Mouse (Mus musculus) gastrocnemius, postnatal 25 days (tissue): ENCODE measurements at regions not wholly inside any gene's neighbourhood (a gene's known extent, or its start where the extent isn't known, plus 50 kb on each side); places are given as distances from the start of the nearest gene placed in this dataset.

Experiments used
- DNase-seq: peaks from one replicate; pipeline ENCODE4 v3.0.0; 2022

GRCm38 (mm10) chr5:148742158-148742835 is 186.8 kb downstream of the Katnal1 start:
- no peak for DNase-seq

GRCm38 (mm10) chr5:148741267-148742004 is 187.7 kb downstream of the Katnal1 start:
- no peak for DNase-seq

DNA sequence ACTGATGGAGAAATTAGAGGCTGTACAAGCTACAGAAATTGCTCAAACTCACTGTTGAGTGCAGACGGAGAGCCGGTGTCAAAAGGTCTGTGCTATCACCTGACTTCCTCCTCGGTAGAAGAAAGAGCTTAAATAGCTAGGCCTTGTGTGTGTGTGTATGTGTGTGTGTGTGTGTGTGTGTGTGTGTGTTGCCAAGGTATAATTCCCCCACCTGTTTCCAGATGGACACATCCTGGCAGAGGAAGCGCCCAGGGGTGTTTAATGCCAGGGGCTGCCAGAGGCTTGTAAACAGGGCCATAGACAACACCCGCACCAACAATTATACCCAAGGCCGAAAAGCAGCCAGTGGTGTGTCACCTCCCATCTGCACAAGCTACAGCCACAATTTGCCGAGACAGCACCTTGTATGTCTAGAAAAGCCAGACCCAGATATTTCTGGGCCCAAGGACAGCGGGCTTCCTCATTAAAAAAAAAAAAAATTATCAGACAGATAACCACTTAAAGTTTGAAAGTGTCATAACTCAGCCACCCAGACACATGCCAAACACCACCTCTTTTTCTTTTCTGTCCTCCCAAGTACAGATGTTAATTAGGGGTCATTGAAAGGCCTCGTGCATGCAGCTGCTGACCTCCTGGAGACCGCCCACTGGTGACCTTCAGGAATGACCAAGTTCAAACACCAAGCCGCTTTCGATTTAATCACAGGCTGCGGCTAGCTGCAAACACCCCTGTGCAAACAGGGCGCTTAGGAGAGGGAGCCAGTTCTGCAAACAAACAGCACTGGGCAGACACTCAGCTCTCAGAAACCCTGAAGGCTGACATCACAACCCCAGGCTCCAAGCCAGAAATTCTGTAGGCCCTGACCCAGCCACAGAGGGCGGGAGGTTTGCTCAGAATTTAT is 188.0 kb upstream of the Ubl3 start:
- DNase-seq = peak; percentile 63

- no peak for DNase-seq
These were observed 187.1 kb upstream of the Ubl3 start for GRCm38 (mm10) chr5:148739672-148740071.

GRCm38 (mm10) chr5:148739141-148739540 is 186.6 kb upstream of the Ubl3 start:
- DNase-seq = no peak

DNA sequence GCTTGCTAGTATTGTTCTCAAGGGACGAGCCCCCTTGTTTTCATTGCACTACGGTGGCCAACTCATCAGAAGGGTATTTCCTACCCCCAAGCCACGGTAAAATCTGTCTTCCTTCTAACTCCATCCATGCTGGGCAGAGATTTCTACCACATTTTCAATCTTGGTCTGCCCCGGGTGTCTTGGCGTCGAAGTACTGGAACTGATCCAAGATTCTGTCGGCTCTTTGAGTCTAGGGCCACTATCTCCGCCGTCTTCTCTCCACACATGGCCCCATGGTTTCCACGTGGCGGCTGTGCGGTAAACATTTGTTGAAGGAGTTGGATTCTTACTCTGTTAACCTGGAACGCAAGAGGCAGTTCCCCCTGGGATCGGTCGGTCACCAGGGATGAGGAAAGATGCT is 177.0 kb upstream of the Ubl3 start:
- DNase-seq = no peak

- no peak for DNase-seq
These were observed 175.9 kb upstream of the Ubl3 start for GRCm38 (mm10) chr5:148728492-148728891.

GRCm38 (mm10) chr5:148726442-148726841 is 173.9 kb upstream of the Ubl3 start:
- no peak for DNase-seq

- no peak for DNase-seq
These were observed 171.9 kb upstream of the Ubl3 start for GRCm38 (mm10) chr5:148724470-148724869.

- no peak for DNase-seq
These were observed 171.2 kb upstream of the Ubl3 start for GRCm38 (mm10) chr5:148723677-148724227.

DNA sequence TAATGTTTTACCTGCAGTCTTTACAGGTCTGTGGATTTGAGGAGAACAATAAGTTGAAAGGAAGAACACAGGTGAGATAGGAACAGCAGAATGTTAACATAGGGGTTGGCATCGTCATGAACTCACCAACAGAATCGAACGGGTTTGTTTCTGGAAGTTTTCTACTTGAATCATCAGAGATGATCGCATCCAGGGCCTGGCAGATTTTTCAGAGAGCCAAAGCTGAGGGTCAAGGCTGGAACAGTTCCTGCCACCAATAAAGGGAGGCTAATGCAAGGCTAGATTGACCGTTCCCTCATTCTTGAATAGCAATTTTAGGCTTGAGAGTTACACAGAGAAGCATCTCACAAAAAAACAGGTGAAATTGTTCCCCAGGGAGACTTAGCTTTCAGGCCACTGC is 168.0 kb upstream of the Ubl3 start:
- DNase-seq = no peak

- DNase-seq = no peak
These were observed 164.0 kb upstream of the Ubl3 start for GRCm38 (mm10) chr5:148716633-148717032.

DNA sequence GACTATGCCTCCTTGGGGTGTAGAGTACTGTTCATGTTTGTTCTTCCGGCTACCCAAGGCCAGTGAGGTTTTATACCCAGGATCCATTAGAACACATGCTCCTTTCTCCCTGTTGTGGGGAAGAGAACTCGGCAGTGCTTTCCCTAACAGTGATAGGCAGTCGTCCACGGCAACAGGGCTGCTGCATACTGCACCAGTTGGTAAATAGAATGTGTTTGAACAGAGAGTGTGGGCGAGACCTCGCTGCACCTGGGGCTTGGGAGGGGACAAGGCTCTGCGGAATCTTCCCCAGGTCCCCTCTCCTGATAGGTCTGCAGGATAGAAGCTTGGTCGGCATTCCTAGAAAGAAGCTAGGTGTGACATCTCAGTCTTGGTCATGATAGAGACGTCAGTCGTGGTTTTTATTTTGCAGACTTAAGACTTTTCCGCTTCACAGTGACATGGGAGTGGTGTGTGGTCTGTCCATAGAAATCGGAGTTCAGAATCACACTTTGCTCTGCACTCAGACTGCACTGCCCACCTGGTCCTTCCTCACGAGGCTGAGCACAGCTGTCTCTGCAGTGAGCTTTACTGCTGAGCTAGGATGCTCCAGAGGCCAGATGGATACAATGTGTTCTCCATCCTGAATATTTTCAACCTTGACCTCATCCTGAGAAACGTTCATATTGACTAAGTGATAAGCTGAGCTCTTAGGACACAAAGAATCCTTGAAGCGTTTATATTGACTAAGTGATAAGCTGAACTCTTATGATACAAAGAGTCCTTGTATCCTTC is 162.8 kb upstream of the Ubl3 start:
- DNase-seq = no peak

DNA sequence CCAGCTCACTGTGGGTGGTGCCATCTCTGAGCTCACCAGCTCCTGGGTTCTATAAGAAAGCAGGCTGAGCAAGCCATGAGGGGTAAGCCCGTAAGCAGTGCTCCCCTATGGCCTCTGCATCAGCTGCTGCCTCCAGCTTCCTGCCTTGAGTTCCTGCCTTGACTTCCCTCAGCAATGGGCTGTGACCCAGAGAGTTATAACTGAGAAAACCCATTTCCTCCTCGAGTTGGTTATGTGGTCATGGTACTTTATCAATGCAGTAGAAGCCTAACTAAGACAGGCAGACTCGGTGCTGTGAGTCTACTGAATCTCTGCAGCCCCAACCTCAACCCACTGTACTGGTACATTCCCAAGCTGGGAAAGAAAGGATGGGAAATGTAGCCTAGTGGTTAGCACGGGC is 162.2 kb upstream of the Ubl3 start:
- DNase-seq = no peak

DNA sequence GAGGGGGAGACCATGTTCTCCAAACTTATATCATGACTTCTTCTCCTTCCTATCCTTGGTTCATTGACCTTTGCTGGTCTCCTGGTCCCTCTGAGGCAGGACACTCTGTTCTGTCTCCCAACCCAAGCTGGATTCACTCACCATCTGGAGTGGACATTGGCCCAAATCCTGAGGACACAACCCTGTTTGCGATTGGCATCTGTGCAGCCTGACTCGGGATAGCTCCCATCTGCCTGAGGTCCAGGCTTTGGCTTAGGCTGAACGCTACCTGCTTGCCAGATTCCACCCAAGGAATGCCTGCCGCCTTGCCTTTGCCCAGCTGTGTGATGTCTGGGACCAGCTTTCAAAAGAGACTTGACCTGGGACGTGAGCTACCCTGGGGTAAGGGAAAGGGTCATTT is 161.2 kb upstream of the Ubl3 start:
- peak; percentile 30 for DNase-seq

DNA sequence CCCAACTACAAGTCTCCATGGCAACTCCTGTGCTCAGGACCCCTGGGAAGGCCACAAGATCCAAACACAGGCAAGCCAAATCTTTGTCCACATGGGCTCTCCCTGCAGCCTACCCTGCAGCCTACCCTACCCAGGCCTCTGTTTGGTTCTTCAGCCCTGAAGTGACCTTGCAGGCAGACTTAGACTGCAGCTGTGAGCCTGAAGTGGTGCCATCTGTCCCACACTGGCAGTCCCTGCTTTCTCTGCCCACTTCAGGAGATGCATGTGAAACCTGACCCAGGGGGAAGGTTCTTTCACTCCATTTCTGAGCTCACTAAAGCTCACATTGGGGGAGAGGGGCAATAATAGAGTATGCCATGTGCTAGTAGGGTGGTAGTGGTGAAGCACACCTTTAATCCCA is 160.4 kb upstream of the Ubl3 start:
- no peak for DNase-seq

DNA sequence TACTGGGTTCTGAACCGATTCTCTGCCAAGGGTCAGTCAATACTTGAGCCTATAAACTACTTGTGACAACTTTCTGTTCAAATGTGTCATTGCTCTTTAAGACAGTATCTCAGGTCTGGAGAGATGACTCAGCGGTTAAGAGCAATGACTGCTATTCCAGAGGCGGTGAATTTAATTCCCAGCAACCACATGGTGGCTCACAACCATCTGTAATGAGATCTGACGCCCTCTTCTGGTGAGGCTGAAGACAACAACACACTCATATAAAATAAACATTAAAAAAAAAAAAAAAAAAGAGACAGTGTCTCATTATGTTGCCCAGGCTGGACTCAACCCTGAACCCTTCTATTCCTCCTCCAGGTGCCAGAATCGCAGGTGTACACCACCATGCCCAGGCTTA is 159.0 kb upstream of the Ubl3 start:
- no peak for DNase-seq

DNA sequence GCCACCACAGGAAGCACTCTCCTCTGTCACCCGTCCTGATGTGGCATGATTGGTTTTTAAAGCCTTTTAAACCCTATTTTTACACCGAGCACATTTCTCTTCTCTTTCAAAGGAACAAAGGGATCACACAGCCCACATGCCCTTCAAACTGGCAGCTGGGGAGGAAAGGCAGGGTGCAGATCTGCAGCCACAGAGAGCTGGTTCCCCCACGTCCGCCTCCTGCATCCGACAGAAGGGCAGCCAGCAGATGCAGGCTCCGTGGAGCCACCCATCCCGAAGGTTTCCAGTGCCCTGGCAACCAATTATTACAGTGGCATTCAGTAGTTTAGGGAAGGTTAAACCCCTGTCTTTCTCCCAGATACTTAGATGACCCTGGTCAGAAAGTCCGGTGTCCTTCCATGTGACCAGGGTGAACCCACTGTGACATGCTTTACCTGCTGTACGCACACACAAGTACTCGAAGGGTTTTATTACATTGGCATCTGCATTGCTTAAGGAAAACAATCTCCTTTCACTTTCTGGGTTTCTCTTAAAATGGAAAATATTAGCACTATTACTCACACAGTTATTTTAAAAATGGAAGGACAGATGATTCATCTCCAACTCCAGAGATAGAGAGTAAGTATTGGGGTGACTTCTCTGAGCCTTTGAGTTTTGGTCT is 156.7 kb upstream of the Ubl3 start:
- no peak for DNase-seq

DNA sequence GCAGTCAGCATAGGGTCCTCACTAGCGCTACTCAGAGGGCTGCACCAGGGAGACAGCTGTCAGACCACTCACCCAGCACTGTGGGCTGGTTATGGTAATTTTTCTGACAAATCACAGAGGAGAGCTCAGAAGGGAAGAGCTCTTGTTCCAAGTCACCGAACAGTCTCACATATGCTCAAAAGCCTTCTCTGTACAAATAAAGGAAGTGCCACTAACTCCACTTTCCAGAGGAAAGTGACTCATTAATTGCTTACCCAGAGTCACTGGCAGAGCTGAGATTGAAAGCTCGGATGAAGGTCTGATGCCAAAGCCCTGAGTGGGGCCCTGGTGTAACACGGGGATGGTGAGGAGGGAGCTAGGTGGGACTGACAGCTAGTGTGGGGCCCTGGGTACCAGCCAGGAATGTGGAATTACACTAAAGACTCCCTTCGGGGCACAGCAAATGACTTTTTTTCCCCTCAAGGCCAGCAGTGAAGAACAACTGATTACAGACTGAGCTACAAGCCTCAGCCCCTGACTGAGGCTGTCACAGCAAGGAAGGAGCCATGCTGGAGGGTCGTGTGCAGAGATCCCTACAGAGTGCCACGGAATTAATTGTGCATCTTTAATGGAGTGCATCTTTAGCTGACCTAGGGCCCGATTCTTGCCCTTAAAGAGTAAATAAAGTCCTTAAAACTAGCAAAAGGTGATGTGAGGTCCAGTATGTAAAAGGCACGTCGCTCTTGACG is 155.6 kb upstream of the Ubl3 start:
- peak; percentile 40 for DNase-seq

- no peak for DNase-seq
These were observed 154.7 kb upstream of the Ubl3 start for GRCm38 (mm10) chr5:148707335-148707734.
